In the genomic region with DNA sequence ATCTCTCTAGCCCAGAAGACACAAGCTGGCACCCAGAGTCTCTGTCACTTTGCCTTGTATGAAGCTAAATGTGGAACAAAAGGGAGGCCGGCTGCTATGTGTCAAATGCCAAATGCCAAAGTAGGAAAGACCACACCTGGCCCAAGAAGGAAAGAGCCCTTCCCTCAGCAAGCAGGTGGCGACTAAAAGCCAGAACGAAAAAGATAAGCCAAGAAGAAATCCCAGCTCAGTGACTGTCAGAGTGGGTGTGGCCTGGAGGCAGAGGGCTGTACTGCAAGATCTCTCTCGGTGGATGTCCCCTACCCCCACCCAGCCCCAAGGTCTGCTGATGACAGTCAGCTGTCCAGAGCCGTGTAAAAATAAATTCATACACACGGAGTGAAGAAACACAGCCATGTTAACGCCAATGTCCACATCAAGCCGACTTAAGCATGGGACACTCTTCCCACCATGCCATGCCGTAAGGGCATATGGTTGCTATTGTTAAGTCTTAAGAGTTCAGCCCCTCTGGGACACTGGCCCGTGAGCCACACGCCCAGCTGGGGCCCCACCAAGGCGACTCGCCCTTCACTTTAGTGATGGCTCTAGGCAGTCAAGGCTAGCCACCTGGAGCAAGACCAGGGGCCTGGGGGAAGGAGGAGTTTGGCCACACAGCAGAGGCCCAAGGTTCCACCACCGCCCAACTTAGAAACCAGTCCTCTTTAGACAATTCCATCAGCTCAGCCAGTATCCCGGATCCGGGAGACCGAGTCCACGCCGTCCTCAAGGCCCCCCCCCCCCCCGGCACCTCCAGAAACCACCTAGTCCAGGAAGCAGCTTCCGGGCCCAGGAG, we compare ENCODE assay signal across 8 mouse cellular contexts. TPM values are rescaled to one million over a fixed set of nuclear protein-coding genes. Genes with fewer than 3 reads are reported as not detected.
DNase-seq lines count a peak whose midpoint lies in the region; ATAC-seq and TF ChIP-seq lines count a peak whose summit lies in the region.

No protein-coding gene starts in this region.

- H3K27me3 ChIP-seq in lung, embryonic 14.5 days (ENCODE audit: insufficient read depth, low read length) = no peaks in the 10 kb centered on the region
- H3K27me3 ChIP-seq in heart, adult 2 months (ENCODE audit: control insufficient read depth, insufficient read depth, low read length) = no peaks in the 10 kb centered on the region
- peaks cover 19% of the 10 kb centered on the region for H3K27me3 ChIP-seq in limb, embryonic 10.5 days (ENCODE audit: low read depth, poor library complexity, severe bottlenecking)
- peaks cover 6% of the 10 kb centered on the region for H3K27me3 ChIP-seq in midbrain, embryonic 16.5 days (ENCODE audit: control insufficient read depth, insufficient read depth, low read depth, low read length)

- no peak for TF ChIP-seq POLR2A in bone marrow, adult 2 months (IDR thresholded peaks at IDR 0.05; ENCODE audit: borderline replicate concordance, control insufficient read depth, low read depth, low read length)
- no peak for TF ChIP-seq POLR2A in heart, adult 2 months (IDR thresholded peaks at IDR 0.05; ENCODE audit: insufficient read depth, low read depth, low read length)

- H3K4me3 ChIP-seq in lung, embryonic 14.5 days (ENCODE audit: low read depth, low read length) = peak overlapping the region; percentile 96
- H3K4me3 ChIP-seq in bone marrow, adult 2 months (replicated peaks; ENCODE audit: control insufficient read depth, low read depth, low read length) = peak overlapping the region; percentile 75
- H3K4me3 ChIP-seq in heart, adult 2 months = peak overlapping the region; percentile 69
- H3K4me3 ChIP-seq in limb, embryonic 10.5 days = peak overlapping the region; percentile 97
- peak overlapping the region; percentile 97 for H3K4me3 ChIP-seq in midbrain, embryonic 16.5 days (ENCODE audit: low read depth, low read length)

- peaks cover 12% of the 10 kb centered on the region for H3K79me2 ChIP-seq in heart, adult 2 months (replicated peaks; ENCODE audit: control insufficient read depth, insufficient read depth, low read length)

- peak; percentile 69 for DNase-seq in lung, embryonic 14.5 days
- DNase-seq in lung, postnatal 25 days (ENCODE audit: low spot score) = no peak
- DNase-seq in heart, adult 2 months = peak; percentile 62 to 69
- peak; percentile 64 for DNase-seq in limb, embryonic 10.5 days (ENCODE audit: low spot score)
- DNase-seq in urinary bladder, postnatal 25 days (ENCODE audit: low spot score) = no peak
- no peak for DNase-seq in ovary, postnatal 14 days (ENCODE audit: low spot score)

- H3K9me3 ChIP-seq in lung, embryonic 14.5 days (ENCODE audit: low read depth, low read length) = no peaks in the 10 kb centered on the region
- H3K9me3 ChIP-seq in limb, embryonic 10.5 days (replicated peaks) = no peaks in the 10 kb centered on the region
- H3K9me3 ChIP-seq in midbrain, embryonic 16.5 days (replicated peaks; ENCODE audit: control insufficient read depth, low read length, poor library complexity, severe bottlenecking) = no peaks in the 10 kb centered on the region

- ATAC-seq in lung, embryonic 14.5 days (ENCODE audit: insufficient read depth) = peak; percentile 23; the same call in 1 of the 2 replicates
- ATAC-seq in midbrain, embryonic 16.5 days = no peak

- TF ChIP-seq CTCF in lung, embryonic 14.5 days (IDR thresholded peaks at IDR 0.05; ENCODE audit: low read depth) = peak; percentile 26
- TF ChIP-seq CTCF in bone marrow, adult 2 months (IDR thresholded peaks at IDR 0.05; ENCODE audit: control insufficient read depth, insufficient read depth, low read length) = no peak
- TF ChIP-seq CTCF in heart, adult 2 months (IDR thresholded peaks at IDR 0.05) = peak; percentile 51

- peak overlapping the region; percentile 97 for H3K27ac ChIP-seq in lung, embryonic 14.5 days (ENCODE audit: low read depth)
- peak overlapping the region; percentile 94 for H3K27ac ChIP-seq in bone marrow, adult 2 months (ENCODE audit: control insufficient read depth, insufficient read depth, low read depth, low read length, poor library complexity)
- peak overlapping the region; percentile 96 for H3K27ac ChIP-seq in heart, adult 2 months
- H3K27ac ChIP-seq in limb, embryonic 10.5 days = peak overlapping the region; percentile 99
- H3K27ac ChIP-seq in midbrain, embryonic 16.5 days (ENCODE audit: low read length) = peak overlapping the region; percentile 91

- peaks cover 45% of the 10 kb centered on the region for H3K4me1 ChIP-seq in lung, embryonic 14.5 days (ENCODE audit: insufficient read depth)
- no peaks in the 10 kb centered on the region; the same call in 1 of the 2 replicates for H3K4me1 ChIP-seq in bone marrow, adult 2 months (ENCODE audit: control insufficient read depth, insufficient read depth, low read length)
- H3K4me1 ChIP-seq in heart, adult 2 months (ENCODE audit: control insufficient read depth, insufficient read depth, low read length) = peaks cover 44% of the 10 kb centered on the region
- peaks cover 53% of the 10 kb centered on the region for H3K4me1 ChIP-seq in limb, embryonic 10.5 days
- H3K4me1 ChIP-seq in midbrain, embryonic 16.5 days (ENCODE audit: control insufficient read depth, insufficient read depth, low read length) = peaks cover 29% of the 10 kb centered on the region

- H3K4me2 ChIP-seq in lung, embryonic 14.5 days = peak overlapping the region; percentile 96
- H3K4me2 ChIP-seq in midbrain, embryonic 16.5 days (ENCODE audit: low read length) = peak overlapping the region; percentile 92

- intact Hi-C loops in heart, adult 2 months (cut with DNase I) = no loop called here

- H3K9ac ChIP-seq in lung, embryonic 14.5 days = peak overlapping the region; percentile 98
- H3K9ac ChIP-seq in heart, adult 2 months (ENCODE audit: low read depth, low read length) = peak overlapping the region; percentile 99
- peak overlapping the region; percentile 96 for H3K9ac ChIP-seq in midbrain, embryonic 16.5 days (ENCODE audit: low read depth, low read length)

- H3K36me3 ChIP-seq in lung, embryonic 14.5 days (ENCODE audit: insufficient read depth) = peaks cover 40% of the 10 kb centered on the region
- H3K36me3 ChIP-seq in heart, adult 2 months (ENCODE audit: control insufficient read depth, insufficient read depth, low read length) = peaks cover 10% of the 10 kb centered on the region
- peaks cover 44% of the 10 kb centered on the region for H3K36me3 ChIP-seq in limb, embryonic 10.5 days
- peaks cover 12% of the 10 kb centered on the region; the same call in 1 of the 2 replicates for H3K36me3 ChIP-seq in midbrain, embryonic 16.5 days (ENCODE audit: control insufficient read depth, insufficient read depth, low read length)

- WGBS in lung, embryonic 14.5 days = 2% methylated on average over 21 of the region's 21 CpGs
- 4% methylated on average over 21 of the region's 21 CpGs for WGBS in bone marrow, adult 2 months
- WGBS in heart, adult 2 months = 2% methylated on average over 21 of the region's 21 CpGs
- WGBS in limb, embryonic 10.5 days = 12% methylated on average over 21 of the region's 21 CpGs
- WGBS in midbrain, embryonic 16.5 days = 4% methylated on average over 21 of the region's 21 CpGs

- TF ChIP-seq EP300 in heart, adult 2 months (IDR thresholded peaks at IDR 0.05; ENCODE audit: insufficient read depth, low read depth, low read length) = no peak

RNA-seq across cellular contexts. Expression of a gene that starts 1.7 kb away (rescaled TPM):
- 140 and 166 TPM in 2 replicates for polyA plus RNA-seq in lung, embryonic 14.5 days (2014; fragmentation: Nextera tagmentation; extraction: Ambion mirVana)
- 39.8 and 56.1 TPM in 2 replicates for polyA plus RNA-seq in bone marrow, adult 2 months (2011; ENCODE audit: insufficient read depth, insufficient read length, low replicate concordance, missing spikeins)
- 100 to 1,000 TPM; 189 to 207 TPM for total RNA-seq in heart, adult 2 months (2021)
- 148 and 149 TPM in 2 replicates for polyA plus RNA-seq in heart, adult 2 months (2012; rRNA removed)
- polyA plus RNA-seq in limb, embryonic 10.5 days (2016; fragmentation: Nextera tagmentation; extraction: Ambion mirVana) = 59.3 and 82.8 TPM in 2 replicates
- polyA plus RNA-seq in midbrain, embryonic 16.5 days (2015; fragmentation: Nextera tagmentation; extraction: Ambion mirVana) = 58.7 and 60.4 TPM in 2 replicates

RNA-seq across cellular contexts. Expression of a gene that starts 5.7 kb away (rescaled TPM):
- 6.7 and 9.0 TPM in 2 replicates for polyA plus RNA-seq in lung, embryonic 14.5 days (2014; fragmentation: Nextera tagmentation; extraction: Ambion mirVana)
- polyA plus RNA-seq in bone marrow, adult 2 months (2011; ENCODE audit: insufficient read depth, insufficient read length, low replicate concordance, missing spikeins) = 2.6 and 5.1 TPM in 2 replicates
- total RNA-seq in heart, adult 2 months (2021) = 1 to 10 TPM; 4.4 to 5.9 TPM
- 9.5 and 13.6 TPM in 2 replicates for polyA plus RNA-seq in heart, adult 2 months (2012; rRNA removed)
- polyA plus RNA-seq in limb, embryonic 10.5 days (2016; fragmentation: Nextera tagmentation; extraction: Ambion mirVana) = 1.4 and 2.7 TPM in 2 replicates
- polyA plus RNA-seq in midbrain, embryonic 16.5 days (2015; fragmentation: Nextera tagmentation; extraction: Ambion mirVana) = 0.73 and 1.2 TPM in 2 replicates

RNA-seq across cellular contexts. Expression of a gene that starts 28.5 kb away (rescaled TPM):
- 253 and 291 TPM in 2 replicates for polyA plus RNA-seq in lung, embryonic 14.5 days (2014; fragmentation: Nextera tagmentation; extraction: Ambion mirVana)
- 47.7 and 81.1 TPM in 2 replicates for polyA plus RNA-seq in bone marrow, adult 2 months (2011; ENCODE audit: insufficient read depth, insufficient read length, low replicate concordance, missing spikeins)
- total RNA-seq in heart, adult 2 months (2021) = 10 to 100 TPM; 32.0 to 38.7 TPM
- polyA plus RNA-seq in heart, adult 2 months (2012; rRNA removed) = 38.4 and 39.4 TPM in 2 replicates
- 359 and 361 TPM in 2 replicates for polyA plus RNA-seq in limb, embryonic 10.5 days (2016; fragmentation: Nextera tagmentation; extraction: Ambion mirVana)
- polyA plus RNA-seq in midbrain, embryonic 16.5 days (2015; fragmentation: Nextera tagmentation; extraction: Ambion mirVana) = 41.7 and 44.1 TPM in 2 replicates

RNA-seq across cellular contexts. Expression of a gene that starts 47.3 kb away (rescaled TPM):
- 21.4 and 23.1 TPM in 2 replicates for polyA plus RNA-seq in lung, embryonic 14.5 days (2014; fragmentation: Nextera tagmentation; extraction: Ambion mirVana)
- polyA plus RNA-seq in bone marrow, adult 2 months (2011; ENCODE audit: insufficient read depth, insufficient read length, low replicate concordance, missing spikeins) = 0.29 and 5.8 TPM in 2 replicates
- 10 to 100 TPM; 10.8 to 11.5 TPM for total RNA-seq in heart, adult 2 months (2021)
- polyA plus RNA-seq in heart, adult 2 months (2012; rRNA removed) = 9.6 and 10.7 TPM in 2 replicates
- polyA plus RNA-seq in limb, embryonic 10.5 days (2016; fragmentation: Nextera tagmentation; extraction: Ambion mirVana) = 6.7 and 12.3 TPM in 2 replicates
- 36.0 and 39.4 TPM in 2 replicates for polyA plus RNA-seq in midbrain, embryonic 16.5 days (2015; fragmentation: Nextera tagmentation; extraction: Ambion mirVana)

RNA-seq across cellular contexts. Expression of a gene that starts 53.1 kb away (rescaled TPM):
- polyA plus RNA-seq in lung, embryonic 14.5 days (2014; fragmentation: Nextera tagmentation; extraction: Ambion mirVana) = 3.8 and 5.0 TPM in 2 replicates
- polyA plus RNA-seq in bone marrow, adult 2 months (2011; ENCODE audit: insufficient read depth, insufficient read length, low replicate concordance, missing spikeins) = 21.0 and 44.8 TPM in 2 replicates
- 100 to 1,000 TPM; 150 to 173 TPM for total RNA-seq in heart, adult 2 months (2021)
- polyA plus RNA-seq in heart, adult 2 months (2012; rRNA removed) = 85.2 and 98.2 TPM in 2 replicates
- 1.9 and 3.0 TPM in 2 replicates for polyA plus RNA-seq in limb, embryonic 10.5 days (2016; fragmentation: Nextera tagmentation; extraction: Ambion mirVana)
- polyA plus RNA-seq in midbrain, embryonic 16.5 days (2015; fragmentation: Nextera tagmentation; extraction: Ambion mirVana) = 4.0 and 4.2 TPM in 2 replicates

Comparison
In these comparisons a context has a peak if more than half of its experiments do, and no peak if none do; other contexts are left out.
1. DNase-seq: peak in lung, embryonic 14.5 days (single experiment), heart, adult 2 months (2 of 2) and limb, embryonic 10.5 days (single experiment); none in lung, postnatal 25 days (single experiment), urinary bladder, postnatal 25 days (single experiment) and ovary, postnatal 14 days (single experiment).
2. Peak in every context shown above with its lines, with median percentiles within 50 percentile points of each other: H3K27ac ChIP-seq, H3K4me3 ChIP-seq and H3K9ac ChIP-seq.